Mouse (Mus musculus) brain, embryonic 14.5 days (tissue): ENCODE measurements around the gene Bcr.

ENCODE experiments used
- CTCF ChIP-seq: fragments of 200-500 bp; IDR thresholded peaks from 2 replicates; pipeline ENCODE4 v1.5.1; 2012; ENCODE audit warnings: inconsistent platforms, mild to moderate bottlenecking, moderate library complexity, borderline replicate concordance; ENCODE audit not compliant: insufficient read depth, insufficient read length; ENCODE audit errors: extremely low read depth
- POLR2A ChIP-seq: fragments of 200-500 bp; IDR thresholded peaks from 2 replicates; pipeline ENCODE4 v1.6.1; 2012; ENCODE audit warnings: mild to moderate bottlenecking, inconsistent platforms, borderline replicate concordance; ENCODE audit not compliant: poor library complexity, insufficient read depth, insufficient read length, severe bottlenecking; ENCODE audit errors: extremely low read depth

GRCm38 (mm10) chr10:75030234-75030633 is 30.2 kb upstream of the Bcr start:
- TF ChIP-seq POLR2A, result no peak
- no peak for TF ChIP-seq CTCF
